Mouse (Mus musculus): Measurements from ENCODE around the gene Dyrk1a.

DNA sequence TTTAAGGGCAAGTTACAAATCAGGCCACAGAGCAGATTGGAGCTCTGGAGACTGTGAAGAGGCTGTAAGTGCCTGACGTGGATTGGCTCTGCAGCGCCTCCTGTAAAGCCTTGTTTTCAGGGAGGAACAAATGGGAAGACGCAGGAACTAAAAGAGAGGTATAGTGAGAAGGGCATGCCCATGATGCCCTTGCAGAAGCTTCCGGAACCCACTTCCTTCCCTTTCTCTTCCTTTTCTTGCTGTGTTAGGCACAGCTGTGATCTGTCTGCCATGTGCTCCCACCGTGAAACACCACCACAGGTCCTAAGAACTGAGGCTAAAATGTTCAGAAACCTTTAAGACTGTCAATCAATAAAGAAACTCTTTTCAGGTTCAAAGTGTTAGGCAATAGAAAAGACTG lies 77.3 kb downstream of the Dyrk1a start:
- no peak for TF ChIP-seq POLR2AphosphoS2 (IDR thresholded peaks at IDR 0.05; ENCODE audit: insufficient read length, low read depth)
- TF ChIP-seq MAX (IDR thresholded peaks at IDR 0.05; ENCODE audit: low read depth): no peak
- no peak for TF ChIP-seq MYOD1 (IDR thresholded peaks at IDR 0.05; ENCODE audit: control insufficient read depth in 1 of 3, insufficient read length in 2 of 3, low read depth in 2 of 3)
- no peak for TF ChIP-seq POLR2A (IDR thresholded peaks at IDR 0.05; ENCODE audit: insufficient read length, low read depth)
- TF ChIP-seq USF1 (IDR thresholded peaks at IDR 0.05; ENCODE audit: low read depth): no peak
